Mouse (Mus musculus) monocyte, adult 2 months (primary cell): ENCODE data around the gene Hist1h2bk.
A peak's percentile ranks its signal among the peaks of the same experiment; 100 is the strongest.

Experiments used
- DNase-seq, 2 experiments: peaks; one replicate each; pipeline ENCODE4 v3.0.0; 2022; ENCODE audit warnings: low spot score in 2 of 2, low read depth in 1 of 2

Gene Hist1h2bk

GRCm38 (mm10) chr13:22013716-22014115 is 22.0 kb upstream of the Hist1h2bk start:
- DNase-seq, result no peak

GRCm38 (mm10) chr13:22014411-22014845 is 21.2 kb upstream of the Hist1h2bk start:
- DNase-seq, result no peak

- DNase-seq, result peak; percentile 58 to 80
These were observed 19.9 kb upstream of the Hist1h2bk start for GRCm38 (mm10) chr13:22015479-22016450.

- no peak for DNase-seq
These were observed 15.5 kb upstream of the Hist1h2bk start for GRCm38 (mm10) chr13:22019934-22020835.

- DNase-seq, result peak in 1 of 2 experiments; percentile 68
These were observed 14.8 kb upstream of the Hist1h2bk start for GRCm38 (mm10) chr13:22020901-22021339.

- DNase-seq, result no peak
These were observed 14.1 kb upstream of the Hist1h2bk start for GRCm38 (mm10) chr13:22021581-22021980.

GRCm38 (mm10) chr13:22022241-22022640 is 13.4 kb upstream of the Hist1h2bk start:
- peak; percentile 64 to 76 for DNase-seq

GRCm38 (mm10) chr13:22026058-22027031 is 9.3 kb upstream of the Hist1h2bk start:
- DNase-seq, result peak in 1 of 2 experiments; percentile 80

GRCm38 (mm10) chr13:22028673-22029460 is 6.8 kb upstream of the Hist1h2bk start:
- DNase-seq, result peak; percentile 89 to 96

GRCm38 (mm10) chr13:22029928-22030327 is 5.7 kb upstream of the Hist1h2bk start:
- DNase-seq, result no peak

GRCm38 (mm10) chr13:22030493-22030892 is 5.2 kb upstream of the Hist1h2bk start:
- DNase-seq, result no peak

GRCm38 (mm10) chr13:22033741-22034442 is 1.8 kb upstream of the Hist1h2bk start:
- DNase-seq, result no peak

GRCm38 (mm10) chr13:22034443-22035266 is 1.0 kb upstream of the Hist1h2bk start:
- no peak for DNase-seq

- DNase-seq, result no peak
These were observed 683 bp downstream of the Hist1h2bk start for GRCm38 (mm10) chr13:22036149-22036956.

- DNase-seq, result no peak
These were observed 1.3 kb downstream of the Hist1h2bk start for GRCm38 (mm10) chr13:22036986-22037385.

- no peak for DNase-seq
These were observed 1.7 kb downstream of the Hist1h2bk start for GRCm38 (mm10) chr13:22037415-22037814.

GRCm38 (mm10) chr13:22039364-22039763 is 3.7 kb downstream of the Hist1h2bk start:
- DNase-seq, result no peak
